7 mouse cellular contexts compared by ENCODE assay signal in the genomic region with DNA sequence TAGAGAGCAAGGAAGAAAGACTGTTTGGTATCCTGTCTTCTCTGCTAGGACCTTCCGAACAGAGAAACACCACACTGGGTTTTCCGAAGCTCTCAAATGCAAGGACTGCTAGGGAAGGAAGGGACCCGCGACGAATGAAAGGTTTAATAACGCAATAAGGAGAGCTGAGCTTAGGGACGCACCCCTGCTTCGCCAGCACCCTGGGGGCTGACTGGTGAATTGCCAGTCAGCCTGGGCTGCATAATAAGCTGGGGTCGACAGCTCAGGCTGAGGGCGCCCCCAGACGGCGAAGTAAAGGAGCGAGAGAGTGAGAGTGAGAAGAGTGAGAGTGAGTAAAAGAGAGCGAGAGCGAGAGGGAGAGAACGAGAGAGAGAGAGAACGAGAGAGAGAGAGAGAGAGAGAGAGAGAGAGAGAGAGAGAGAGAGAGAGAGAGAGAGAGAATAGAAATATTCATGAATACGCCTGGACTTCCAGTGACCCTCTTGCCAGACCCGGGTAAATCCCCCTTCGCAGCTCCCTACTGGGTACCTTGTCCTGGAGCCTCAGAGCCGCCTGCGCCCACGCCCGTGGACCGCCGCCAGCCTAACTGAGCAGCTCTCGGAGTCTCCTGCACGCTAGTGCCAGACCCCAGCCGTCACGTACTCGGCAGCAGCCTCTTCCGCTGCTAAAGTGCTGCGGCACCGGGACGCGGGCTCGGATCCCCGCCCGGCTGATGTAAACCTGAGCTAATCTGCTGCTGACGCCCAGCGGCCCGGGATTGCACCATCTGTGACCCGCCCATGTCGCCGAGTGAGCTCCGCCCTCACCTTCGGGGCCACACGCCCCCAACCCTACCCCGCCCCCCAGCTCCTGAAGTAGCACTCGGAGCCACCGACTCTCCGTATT. TPM values are rescaled to one million over a fixed set of nuclear protein-coding genes. Genes with fewer than 3 reads are reported as not detected.
A peak's percentile ranks its signal among the peaks of the same experiment; 100 is the strongest.
DNase-seq lines count a peak whose midpoint lies in the region; ATAC-seq lines count a peak whose summit lies in the region.

A gene (minus strand): TSS at position 704 of the 885 bp plus-strand sequence.

- peaks cover 4% of the 10 kb centered on the region for H3K4me1 ChIP-seq in midbrain, embryonic 11.5 days (ENCODE audit: control insufficient read depth, insufficient read depth, low read length)

- DNase-seq in adipocyte (ENCODE audit: low spot score) = peak; percentile 81
- DNase-seq in gastrocnemius, adult 8-10 months (ENCODE audit: low spot score in 2 of 2) = peak; percentile 42 to 61
- peak; percentile 35 for DNase-seq in hindlimb bud, embryonic 11.5 days (ENCODE audit: extremely low spot score, low read depth, low spot score)
- peak; percentile 85 for DNase-seq in left cerebral cortex, postnatal 4 days
- DNase-seq in midbrain, embryonic 11.5 days (ENCODE audit: low spot score, missing footprints) = peak; percentile 96
- DNase-seq in right cerebral cortex, postnatal 4 days = peak; percentile 79

- WGBS in midbrain, embryonic 11.5 days = under 1% methylated on average over 51 of the region's 52 CpGs

- no peaks in the 10 kb centered on the region for H3K36me3 ChIP-seq in midbrain, embryonic 11.5 days (ENCODE audit: control insufficient read depth, insufficient read depth, low read length)

- peak within 1 kb of the TSS; percentile 40 for H3K4me3 ChIP-seq in midbrain, embryonic 11.5 days (ENCODE audit: low read depth, low read length)

- peak within 1 kb of the TSS; percentile 63 for H3K9ac ChIP-seq in midbrain, embryonic 11.5 days (ENCODE audit: low read length)

- no peaks in the 10 kb centered on the region for H3K9me3 ChIP-seq in midbrain, embryonic 11.5 days (ENCODE audit: control insufficient read depth, low read length)

- peaks cover 5% of the 10 kb centered on the region; the same call in 1 of the 2 replicates for H3K27me3 ChIP-seq in midbrain, embryonic 11.5 days (ENCODE audit: control insufficient read depth, insufficient read depth, low read length)

- H3K4me2 ChIP-seq in midbrain, embryonic 11.5 days = peak within 1 kb of the TSS; percentile 90

- intact Hi-C loops in left cerebral cortex, postnatal 4 days (cut with DNase I) = no loop called here

- no peak within 1 kb of the TSS for H3K27ac ChIP-seq in midbrain, embryonic 11.5 days (ENCODE audit: low read depth, low read length)

- ATAC-seq in common myeloid progenitor, adult 5-6 weeks (replicated peaks; ENCODE audit: low read depth, poor library complexity, severe bottlenecking) = peak; percentile 78
- ATAC-seq in midbrain, embryonic 11.5 days (ENCODE audit: low FRiP score) = peak; percentile 85

RNA-seq across cellular contexts. Expression of the gene that starts here (rescaled TPM):
- total RNA-seq in common myeloid progenitor, adult 5-6 weeks (2017) = not detected in 2 replicates
- total RNA-seq in gastrocnemius, adult 8-10 months (2022) = 1 to 10 TPM in 2 of 4 experiments, under 1 TPM in 2; 0.58 to 2.0 (median 1.1) TPM
- 1 to 10 TPM in 1 of 2 experiments, under 1 TPM in 1; 0.92 to 1.4 TPM for total RNA-seq in left cerebral cortex, postnatal 4 days (2021)
- 1.1 and 1.2 TPM in 2 replicates for polyA plus RNA-seq in midbrain, embryonic 11.5 days (2014; fragmentation: Nextera tagmentation; extraction: Ambion mirVana)

Comparison
In these comparisons a context has a peak if more than half of its experiments do, and no peak if none do; other contexts are left out.
1. Peak in ATAC-seq in common myeloid progenitor, adult 5-6 weeks; RNA of the gene not detected or under 1 TPM.
2. DNase-seq: peak in every context shown above with its lines; median percentile 96 in midbrain, embryonic 11.5 days; 85 in left cerebral cortex, postnatal 4 days; 81 in adipocyte; 79 in right cerebral cortex, postnatal 4 days; 52 in gastrocnemius, adult 8-10 months; 35 in hindlimb bud, embryonic 11.5 days.